Mouse (Mus musculus): ENCODE measurements at regions not wholly inside any gene's neighbourhood (a gene's known extent, or its start where the extent isn't known, plus 50 kb on each side); places are given as distances from the start of the nearest gene placed in this dataset.
"Not testable (repeated sequence)": the region's sequence is repeated elsewhere in the genome, so short reads cannot be mapped to it uniquely, and the experiment has no call there.

GRCm38 (mm10) chrX:77414156-77414555 lies 96.7 kb upstream of the Tbl1x start:
- DNase-seq, result no peak
- intact Hi-C loops (cut with DNase I), result no loop called here
- Histone ChIP-seq H3K4me3 (no peak overlapping the region), H3K27ac (no peak overlapping the region)
- no peak for TF ChIP-seq CTCF (IDR thresholded peaks at IDR 0.05)

- no peak for DNase-seq
- Histone ChIP-seq H3K4me3 (no peak overlapping the region), H3K27ac (no peak overlapping the region)
- TF ChIP-seq CTCF (IDR thresholded peaks at IDR 0.05), result peak; percentile 40
- intact Hi-C loops (cut with DNase I), result no loop called here
These were observed 93.0 kb upstream of the Tbl1x start for GRCm38 (mm10) chrX:77417766-77418165.

- intact Hi-C loops (cut with DNase I), result no loop called here
- DNase-seq, result no peak
- Histone ChIP-seq H3K4me3 (no peak overlapping the region), H3K27ac (no peak overlapping the region)
- no peak for TF ChIP-seq CTCF (IDR thresholded peaks at IDR 0.05)
These were observed 88.6 kb upstream of the Tbl1x start for GRCm38 (mm10) chrX:77422206-77422605.

GRCm38 (mm10) chrX:77424792-77425727 lies 85.8 kb upstream of the Tbl1x start:
- no peak for DNase-seq
- intact Hi-C loops (cut with DNase I), result no loop called here
- H3K27ac ChIP-seq, result no peak overlapping the region
- no peak overlapping the region for H3K4me3 ChIP-seq
- no peak for TF ChIP-seq CTCF (IDR thresholded peaks at IDR 0.05)

- DNase-seq; H3K27ac ChIP-seq; intact Hi-C loops (cut with DNase I); H3K4me3 ChIP-seq: not testable (repeated sequence)
These were observed 85.1 kb upstream of the Tbl1x start for GRCm38 (mm10) chrX:77425728-77426102.

GRCm38 (mm10) chrX:77426836-77427235 lies 84.0 kb upstream of the Tbl1x start:
- H3K4me3 ChIP-seq; intact Hi-C loops (cut with DNase I); DNase-seq; H3K27ac ChIP-seq: not testable (repeated sequence)

- no peak for DNase-seq
- peak overlapping the region; percentile 82 for H3K27ac ChIP-seq
- H3K4me3 ChIP-seq, result no peak overlapping the region
- TF ChIP-seq CTCF (IDR thresholded peaks at IDR 0.05), result no peak
- intact Hi-C loops (cut with DNase I), result loop anchor here (5.0 kb wide), 1 partner anchor 205 kb away; no protein-coding TSS in a partner anchor
These were observed 78.7 kb upstream of the Tbl1x start for GRCm38 (mm10) chrX:77432001-77432565.

GRCm38 (mm10) chrX:77432846-77433810 lies 77.7 kb upstream of the Tbl1x start:
- TF ChIP-seq CTCF (IDR thresholded peaks at IDR 0.05), result peak; percentile 19; the same call in 1 of the 2 replicates
- peak; percentile 96 for DNase-seq
- Histone ChIP-seq H3K27ac (peak overlapping the region; percentile 82), H3K4me3 (peak overlapping the region; percentile 69)
- intact Hi-C loops (cut with DNase I), result loop anchor here (1.0 to 5.0 kb wide), 2 partner anchors 76 to 204 kb away; no protein-coding TSS in a partner anchor

- TF ChIP-seq CTCF (IDR thresholded peaks at IDR 0.05), result no peak
- no peak for DNase-seq
- H3K27ac ChIP-seq, result peak overlapping the region; percentile 82
- H3K4me3 ChIP-seq, result peak overlapping the region; percentile 69
- intact Hi-C loops (cut with DNase I), result loop anchor here (1.0 to 5.0 kb wide), 2 partner anchors 75 to 203 kb away; no protein-coding TSS in a partner anchor
These were observed 77.0 kb upstream of the Tbl1x start for GRCm38 (mm10) chrX:77433811-77434192.

- TF ChIP-seq CTCF (IDR thresholded peaks at IDR 0.05), result no peak
- intact Hi-C loops (cut with DNase I), result no loop called here
- DNase-seq, result no peak
- Histone ChIP-seq H3K27ac (no peak overlapping the region), H3K4me3 (no peak overlapping the region)
These were observed 66.8 kb upstream of the Tbl1x start for GRCm38 (mm10) chrX:77443852-77444492.

GRCm38 (mm10) chrX:77446755-77447154 lies 64.1 kb upstream of the Tbl1x start:
- no peak for DNase-seq
- Histone ChIP-seq H3K4me3 (no peak overlapping the region), H3K27ac (no peak overlapping the region)
- intact Hi-C loops (cut with DNase I), result no loop called here
- TF ChIP-seq CTCF (IDR thresholded peaks at IDR 0.05), result no peak

All from gastrocnemius, adult 2 months (tissue).